Mouse (Mus musculus) ZHBTc4 (cell line): Measurements from ENCODE around the gene Gm6525.
A peak's percentile ranks its signal among the peaks of the same experiment; 100 is the strongest.

Experiments used
- DNase-seq: peaks from one replicate; pipeline ENCODE4 v3.0.0-alpha.2; 2011; ENCODE audit warnings: low read depth, low spot score

The Gm6525 gene

DNA sequence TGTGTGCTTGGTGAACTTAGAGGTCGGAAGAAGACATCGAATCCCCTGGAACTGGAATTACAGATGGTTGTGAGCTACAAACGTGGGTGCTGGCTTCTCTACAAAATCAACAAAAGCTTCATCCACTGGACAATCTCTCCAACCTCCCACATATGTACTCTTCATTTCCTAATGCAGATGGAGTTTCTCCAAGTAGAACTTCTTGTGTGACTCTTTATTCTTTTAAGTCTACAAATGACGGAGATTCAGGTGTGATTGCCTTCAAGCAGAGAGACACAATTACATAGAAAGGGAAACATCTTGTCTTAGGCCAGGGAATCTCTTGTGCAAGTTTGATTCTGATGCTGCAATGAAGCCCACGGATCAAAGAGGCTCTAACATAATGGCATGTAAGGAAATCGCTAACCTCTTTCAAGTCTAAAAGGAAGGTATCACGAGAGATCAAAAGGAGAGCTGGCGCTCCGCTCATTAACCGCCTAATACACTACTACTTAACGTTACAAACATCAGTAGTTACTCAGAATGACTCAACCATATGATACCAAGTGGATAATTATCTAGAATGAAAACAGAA is at the start of gene Gm6525:
Gm6525 (plus strand) TSS at position 524 of the 574 bp plus-strand sequence.
- no peak for DNase-seq

DNA sequence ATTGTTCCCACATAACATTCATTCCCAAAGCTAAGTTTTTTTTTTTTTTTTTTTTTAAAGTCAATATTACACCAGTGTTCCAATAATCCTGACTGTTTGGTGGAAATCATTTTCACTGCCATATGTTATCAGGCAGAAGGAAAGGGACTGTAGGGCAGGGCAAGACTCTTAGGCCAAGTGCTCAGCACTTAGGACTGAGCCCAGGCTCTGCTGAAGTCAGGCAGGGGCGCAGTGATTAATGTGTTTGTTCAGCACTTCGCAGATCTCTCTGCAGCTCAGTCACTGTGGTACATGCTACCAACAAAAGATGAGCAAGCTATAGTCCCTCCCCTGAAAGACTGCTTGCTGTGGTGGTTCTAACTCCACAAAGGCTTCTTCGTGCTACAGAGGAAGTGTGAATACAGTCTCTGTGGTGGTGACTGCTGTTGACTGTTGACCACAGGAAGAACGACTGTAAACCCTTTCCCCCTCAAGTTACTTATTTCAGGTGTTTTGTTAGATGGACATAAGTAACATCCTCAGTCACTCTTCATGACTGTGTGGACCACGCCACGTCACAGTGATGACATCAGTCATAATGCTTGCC is 48.1 kb upstream of the Gm6525 start:
- no peak for DNase-seq

DNA sequence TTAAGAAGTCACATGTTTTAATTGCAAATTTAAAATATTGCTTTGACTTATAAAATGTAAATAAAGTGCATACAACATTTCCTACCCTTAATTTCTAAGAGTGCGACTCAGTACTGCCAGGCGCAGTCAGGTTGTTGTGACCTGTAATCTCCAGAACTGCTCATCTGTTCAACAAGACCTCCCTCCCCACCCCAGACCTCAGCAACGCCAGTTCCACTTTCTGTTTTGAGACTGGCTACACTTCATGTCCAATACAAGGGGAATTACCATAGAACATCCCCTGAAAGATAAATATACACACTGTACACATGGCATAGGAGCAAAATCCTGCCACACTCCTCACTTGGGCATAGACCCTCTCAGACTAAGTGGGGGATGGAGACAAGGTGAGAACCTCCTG is 47.2 kb upstream of the Gm6525 start:
- no peak for DNase-seq

DNA sequence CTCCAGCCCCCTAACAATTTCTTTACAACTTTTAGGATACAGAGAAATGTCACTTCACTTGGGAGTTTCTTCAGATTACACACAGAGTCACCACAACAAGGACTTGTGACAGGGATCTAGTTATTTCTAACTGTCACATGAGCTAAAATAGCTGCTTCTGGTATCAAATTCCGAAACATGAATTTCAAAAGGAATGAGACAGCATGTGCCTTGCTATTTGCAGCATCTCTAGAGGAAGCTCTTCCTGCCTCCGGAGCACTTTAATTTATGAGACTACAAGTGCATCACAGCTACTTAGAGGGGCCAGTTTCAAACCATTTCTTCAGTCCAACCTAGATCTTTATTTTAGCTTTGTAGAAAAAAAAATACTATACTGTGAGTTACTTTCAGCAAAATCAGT is 46.5 kb upstream of the Gm6525 start:
- DNase-seq, result no peak

DNA sequence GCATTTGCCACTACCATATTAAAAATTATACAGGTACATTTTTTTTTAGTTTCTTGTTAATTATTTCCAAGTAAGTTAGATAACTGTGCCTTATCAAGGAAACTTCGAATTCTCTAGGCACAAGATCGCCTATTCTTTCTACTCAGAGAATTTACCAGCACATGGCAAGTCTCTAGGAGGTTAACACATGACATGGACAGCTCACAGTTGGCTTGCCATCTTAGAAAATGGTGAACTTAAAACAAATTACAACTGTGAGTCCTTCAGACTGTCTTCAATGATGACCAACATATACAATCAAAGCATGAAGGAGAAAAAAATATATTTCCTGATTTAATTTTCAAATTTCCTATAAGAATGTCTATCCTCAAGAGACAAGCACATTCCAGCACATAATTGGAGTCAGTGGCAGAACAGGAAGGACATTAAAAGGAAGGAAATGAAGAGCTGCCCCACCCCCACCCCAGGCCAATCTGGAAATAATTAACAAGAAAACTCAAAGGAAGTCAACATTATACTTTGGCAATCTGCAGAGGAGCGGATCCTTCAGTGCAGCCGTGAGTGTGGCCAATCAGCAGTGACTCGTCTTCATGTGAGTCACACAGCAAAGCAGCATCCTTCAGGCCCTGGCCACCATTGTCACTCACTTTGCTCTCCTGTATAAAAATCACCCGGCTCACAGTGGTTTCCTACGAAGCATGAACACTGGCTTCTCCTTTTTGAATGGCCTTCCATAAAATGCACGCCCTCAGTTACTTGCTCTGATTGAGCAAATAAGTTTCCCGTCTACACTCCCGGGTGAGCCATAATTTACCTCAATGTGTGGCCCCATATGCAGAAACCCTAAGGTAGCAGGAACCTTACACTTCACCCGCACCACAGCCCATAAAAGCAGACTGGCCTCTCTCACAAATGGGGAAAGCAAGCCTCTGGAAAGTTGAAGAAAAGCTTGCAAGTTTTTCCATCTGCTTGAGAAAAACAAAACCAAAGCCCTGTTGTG is 44.7 kb upstream of the Gm6525 start:
- DNase-seq, result no peak

DNA sequence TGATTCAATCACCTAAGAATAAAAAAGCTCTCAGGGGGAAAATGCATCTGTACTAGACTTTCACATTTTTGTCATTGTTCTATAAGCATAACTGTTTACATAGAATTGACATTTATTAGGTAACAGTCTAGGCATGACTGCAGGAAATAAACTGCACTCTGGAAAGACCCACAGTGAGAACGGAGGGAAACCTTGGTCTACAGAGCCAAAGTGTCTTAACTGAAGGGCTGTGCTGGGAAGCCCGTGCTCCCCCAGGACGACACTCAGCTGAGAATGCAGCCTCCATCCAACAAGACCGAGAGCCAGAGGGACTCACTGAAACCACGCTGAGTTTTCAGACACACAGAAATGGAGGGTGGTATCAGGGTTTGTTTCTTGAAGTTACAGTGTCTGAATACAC is 43.1 kb upstream of the Gm6525 start:
- no peak for DNase-seq

DNA sequence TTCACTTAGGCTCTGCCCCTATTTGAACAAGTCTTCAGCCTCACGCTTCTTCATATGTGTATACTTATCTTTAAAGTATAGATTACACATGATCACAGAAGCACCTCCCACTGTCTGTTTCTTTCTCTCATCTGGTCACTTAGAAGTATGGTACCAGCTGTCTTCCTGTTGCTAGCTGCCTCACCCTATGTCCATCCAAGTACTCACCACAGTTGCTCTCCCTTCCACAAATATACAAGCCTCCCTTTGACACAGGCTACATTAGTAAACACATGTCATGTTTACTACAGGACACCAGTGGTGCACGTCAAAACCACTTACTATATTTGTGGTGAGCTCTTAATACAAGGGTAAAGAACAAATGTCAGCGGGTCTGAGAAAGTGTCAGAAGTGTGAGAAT is 42.5 kb upstream of the Gm6525 start:
- no peak for DNase-seq

DNA sequence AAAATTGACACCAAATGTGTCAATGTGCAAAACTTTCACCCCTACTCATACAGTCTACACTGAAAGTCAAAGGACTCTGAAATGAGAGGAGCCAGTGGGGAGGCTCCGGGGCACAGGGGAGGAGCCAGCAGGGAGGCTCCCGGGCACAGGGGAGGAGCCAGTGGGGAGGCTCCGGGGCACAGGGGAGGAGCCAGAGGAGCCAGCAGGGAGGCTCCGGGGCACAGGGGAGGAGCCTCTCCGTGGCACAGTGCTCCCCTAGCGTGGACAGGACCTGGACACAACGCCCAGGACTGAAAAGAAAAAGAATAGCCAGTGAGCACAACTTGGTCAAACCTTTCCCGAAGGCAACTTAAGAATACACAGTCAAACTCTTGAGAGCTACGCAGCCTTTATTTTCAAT is 38.5 kb upstream of the Gm6525 start:
- peak; percentile 63 for DNase-seq

DNA sequence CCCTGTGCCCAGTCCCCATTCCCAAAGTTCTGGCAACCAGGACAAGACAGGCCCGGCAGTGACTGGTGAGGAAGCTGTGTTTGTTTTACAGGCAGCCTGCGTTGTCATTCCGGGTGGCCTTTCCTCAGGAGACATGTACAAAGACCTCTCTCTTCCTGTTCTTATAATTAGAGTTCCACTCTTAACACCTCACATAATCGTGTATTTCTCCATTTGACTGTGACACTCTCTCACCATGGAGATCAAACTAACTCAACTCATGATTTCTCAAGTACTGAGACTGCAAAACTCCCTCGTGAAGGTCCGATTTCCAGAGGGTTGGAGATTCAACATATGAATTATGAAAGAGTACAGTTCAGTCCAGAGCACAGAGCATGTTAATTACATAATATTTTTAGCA is 38.0 kb upstream of the Gm6525 start:
- no peak for DNase-seq

DNA sequence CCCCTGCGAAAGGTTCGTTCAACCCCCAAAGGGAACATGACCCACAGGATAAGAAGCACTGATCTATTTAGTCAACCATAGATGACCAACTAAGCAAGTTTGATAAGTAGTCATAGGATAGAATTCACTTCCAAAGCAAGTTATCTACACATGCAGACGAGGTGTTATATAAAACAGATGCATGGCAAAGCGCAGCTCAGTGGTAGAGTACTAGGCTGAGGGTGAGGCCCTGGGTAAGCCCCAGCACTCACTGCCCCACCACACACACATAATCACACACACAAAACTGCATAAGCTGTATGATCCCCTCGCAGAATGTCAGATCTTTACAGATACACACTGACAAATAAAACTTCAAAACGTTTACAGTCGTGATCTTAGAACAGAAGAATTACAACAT is 37.4 kb upstream of the Gm6525 start:
- no peak for DNase-seq

DNA sequence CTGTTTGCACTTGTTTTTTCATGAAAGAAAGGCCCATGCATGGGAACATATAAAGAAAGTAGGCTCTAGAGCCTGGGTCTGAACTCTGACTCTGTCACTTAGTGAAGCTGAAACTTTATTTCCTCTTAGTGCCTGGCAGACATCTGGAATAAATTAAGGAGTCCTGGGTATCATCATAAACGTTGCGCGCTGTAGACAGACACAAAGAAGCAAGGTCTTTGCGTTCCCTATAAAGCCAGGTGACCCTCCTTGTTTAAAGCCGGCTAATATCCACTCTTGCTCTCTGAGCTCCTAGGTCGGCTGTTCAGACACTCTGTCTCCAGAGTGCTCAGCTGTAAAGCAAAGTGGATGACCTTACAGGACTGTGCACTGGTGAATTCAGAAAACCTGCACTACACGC is 33.0 kb upstream of the Gm6525 start:
- no peak for DNase-seq

DNA sequence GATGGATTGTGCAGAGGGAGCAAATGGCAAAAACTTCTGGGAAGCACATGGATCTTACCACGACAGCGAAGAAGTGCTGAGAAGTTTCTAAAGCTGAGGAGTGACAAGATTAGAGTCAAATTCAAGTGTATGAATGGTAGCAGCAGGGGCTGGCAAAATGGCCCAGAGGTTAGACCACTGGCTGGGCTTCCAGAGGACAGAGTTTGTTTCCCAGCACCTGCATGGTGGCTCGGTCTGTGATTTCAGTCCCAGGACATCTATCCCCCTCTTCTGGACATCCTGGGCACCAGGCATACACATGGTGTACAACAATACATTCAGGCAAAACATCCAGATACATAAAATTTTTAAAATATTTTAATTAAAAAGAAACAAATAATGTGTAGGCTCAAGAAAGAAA is 24.1 kb upstream of the Gm6525 start:
- no peak for DNase-seq

DNA sequence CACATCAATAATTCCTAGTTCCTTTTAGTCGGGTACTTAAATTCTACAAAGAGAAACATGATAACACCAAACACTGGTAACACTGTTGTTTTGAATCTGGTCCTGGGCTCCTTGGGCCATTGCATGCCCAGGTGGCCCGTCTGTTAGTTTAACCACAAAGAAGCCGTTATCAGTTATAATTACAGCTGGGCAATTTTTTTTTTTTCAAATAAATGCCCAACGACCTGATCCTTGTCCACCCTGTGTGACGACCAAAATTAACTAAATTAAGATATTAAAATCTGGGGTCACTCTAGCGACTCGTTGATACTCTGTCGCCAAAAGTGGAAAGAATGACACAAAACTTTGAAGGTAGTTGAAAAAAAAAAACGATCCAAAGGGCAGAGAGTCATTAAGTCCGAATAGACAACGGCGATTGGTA is 19.2 kb upstream of the Gm6525 start:
- no peak for DNase-seq

DNA sequence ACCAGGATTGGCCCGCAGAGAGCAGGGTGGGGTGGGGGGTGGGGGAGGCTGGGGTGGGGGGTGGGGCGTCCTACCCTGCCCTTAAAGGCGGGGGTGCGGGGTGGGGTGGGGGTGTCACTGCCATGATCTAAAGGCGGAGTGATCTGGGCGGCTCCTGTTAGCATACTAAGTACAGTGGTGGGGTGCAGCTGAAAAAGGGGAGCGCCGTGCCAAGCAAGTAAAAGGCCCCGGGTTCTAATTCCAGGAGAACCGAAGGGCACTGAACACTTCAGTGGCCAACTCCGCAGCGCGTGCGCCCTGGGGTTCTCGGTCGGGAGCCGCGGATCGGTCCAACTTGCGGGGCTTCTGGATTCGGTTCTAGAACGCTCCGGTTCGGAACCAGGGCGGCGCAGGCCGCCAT is 18.8 kb upstream of the Gm6525 start:
- no peak for DNase-seq

DNA sequence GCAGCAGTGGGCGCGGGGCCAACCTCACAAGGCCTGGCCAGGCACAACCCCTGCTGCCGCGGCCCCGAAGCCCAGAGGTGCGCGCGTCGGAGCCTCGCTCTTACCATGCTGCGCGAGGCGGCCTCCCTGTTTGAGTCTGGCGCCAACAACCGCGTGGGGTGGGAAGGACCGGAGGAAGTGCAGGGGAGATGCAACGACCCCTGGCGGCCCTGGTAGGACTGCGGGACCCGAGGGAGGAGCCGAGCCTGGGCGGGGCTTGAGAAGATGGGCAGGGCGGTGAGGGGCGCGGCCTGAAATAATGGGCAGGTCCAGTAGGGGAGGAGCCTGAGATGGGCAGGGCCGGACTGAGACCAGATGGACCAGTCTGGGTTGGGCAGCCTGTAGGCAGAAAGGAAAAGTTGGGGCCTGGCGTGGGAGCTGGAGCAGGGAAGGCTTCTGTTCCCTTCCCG is 18.3 kb upstream of the Gm6525 start, which contains the start of gene Mnd1:
Mnd1 (minus strand) TSS at position 229 of the 449 bp plus-strand sequence.
- peak; percentile 98 for DNase-seq

DNA sequence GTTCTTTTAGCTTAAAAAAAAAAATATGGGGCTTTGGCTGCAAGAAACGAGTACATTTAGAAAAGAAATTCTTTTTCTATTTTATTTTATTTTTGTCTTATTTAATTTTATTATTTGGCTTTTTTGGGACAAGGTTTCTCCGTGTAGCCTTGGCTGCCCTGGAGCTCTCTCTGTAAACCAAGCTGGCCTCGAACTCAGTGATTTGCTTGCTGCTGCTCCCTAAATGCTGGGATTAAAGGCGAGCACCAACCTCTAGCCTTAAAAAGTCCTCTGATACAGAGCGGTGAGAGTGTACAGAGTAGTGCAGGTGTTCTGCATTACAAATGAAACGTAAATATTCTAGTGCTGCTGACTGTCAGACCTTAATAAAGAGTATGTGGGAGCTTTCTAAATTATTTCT is 17.8 kb upstream of the Gm6525 start:
- no peak for DNase-seq

DNA sequence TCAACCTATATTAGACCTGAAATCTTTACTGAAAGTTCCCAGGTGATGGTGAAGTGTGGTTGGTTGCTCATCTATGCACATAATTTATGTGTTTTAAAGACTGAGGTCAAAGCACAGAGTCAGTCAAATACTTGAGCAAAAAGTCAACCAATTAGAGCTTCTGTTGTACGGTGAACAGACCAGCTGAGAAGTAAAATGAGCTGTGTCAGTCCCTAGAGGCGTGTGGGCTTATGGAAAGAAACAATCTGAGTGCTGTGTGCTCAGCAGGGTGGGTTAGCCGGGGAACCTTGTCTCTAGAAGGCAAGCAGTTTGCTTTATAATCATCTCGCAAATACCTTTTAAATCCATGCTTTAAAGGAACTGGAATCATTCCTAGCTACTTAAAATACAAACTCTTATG is 16.9 kb upstream of the Gm6525 start:
- no peak for DNase-seq

DNA sequence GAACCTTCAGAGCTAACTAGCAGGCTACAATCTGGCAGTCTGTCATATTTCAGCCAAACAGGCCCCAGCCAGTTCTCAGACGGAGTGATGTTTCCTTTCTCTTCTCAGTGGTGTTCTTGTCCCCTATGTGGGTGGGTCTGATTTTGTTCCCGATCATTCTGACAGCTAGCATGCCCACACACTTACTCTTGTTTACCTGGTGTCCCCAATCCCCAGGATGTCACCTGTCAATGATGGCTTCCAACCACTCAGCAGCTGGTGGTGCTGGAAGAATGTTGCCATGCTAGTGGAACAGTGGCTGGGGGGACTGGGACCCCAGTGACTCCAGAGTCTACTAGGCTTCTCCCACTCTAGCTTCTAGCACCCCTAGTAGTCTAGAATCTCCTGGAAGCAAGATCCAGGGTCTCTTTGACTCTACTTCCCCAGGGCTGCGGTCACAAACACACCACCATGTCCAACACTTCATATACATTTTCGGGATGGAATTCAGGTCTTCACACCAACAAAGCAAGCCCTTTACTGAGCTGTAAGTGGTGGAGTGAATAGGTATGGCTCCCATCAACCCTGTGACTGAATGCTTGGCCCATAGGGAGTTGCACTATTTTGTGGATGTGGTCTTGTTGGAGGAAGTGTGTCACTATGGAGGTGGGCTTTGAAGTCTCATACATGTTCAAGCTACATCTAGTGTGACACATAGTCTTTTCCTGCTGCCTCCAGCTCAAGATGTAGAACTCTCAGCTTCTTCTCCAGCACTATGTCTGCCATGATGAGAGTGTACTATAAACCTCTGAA is 16.1 kb upstream of the Gm6525 start:
- no peak for DNase-seq

DNA sequence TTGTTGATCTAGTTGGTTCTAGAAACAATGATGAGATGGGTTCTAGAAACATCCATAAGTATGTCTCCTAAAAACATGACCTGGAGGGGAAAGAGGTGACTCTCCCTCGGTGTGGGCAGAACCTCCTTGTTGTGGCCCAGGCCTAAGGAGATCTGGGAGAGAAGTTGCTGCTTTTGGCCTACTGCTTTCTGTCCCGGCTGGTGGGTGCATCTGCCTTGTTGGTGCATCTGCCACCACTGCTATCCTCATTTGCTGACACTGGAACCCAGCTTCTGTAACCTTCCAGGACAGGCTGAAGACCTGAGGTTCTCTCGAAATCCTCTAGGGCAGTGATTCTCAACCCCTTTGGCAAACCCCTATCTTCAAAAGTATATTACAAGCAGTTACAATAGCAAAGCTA is 8.5 kb upstream of the Gm6525 start:
- DNase-seq, result no peak

DNA sequence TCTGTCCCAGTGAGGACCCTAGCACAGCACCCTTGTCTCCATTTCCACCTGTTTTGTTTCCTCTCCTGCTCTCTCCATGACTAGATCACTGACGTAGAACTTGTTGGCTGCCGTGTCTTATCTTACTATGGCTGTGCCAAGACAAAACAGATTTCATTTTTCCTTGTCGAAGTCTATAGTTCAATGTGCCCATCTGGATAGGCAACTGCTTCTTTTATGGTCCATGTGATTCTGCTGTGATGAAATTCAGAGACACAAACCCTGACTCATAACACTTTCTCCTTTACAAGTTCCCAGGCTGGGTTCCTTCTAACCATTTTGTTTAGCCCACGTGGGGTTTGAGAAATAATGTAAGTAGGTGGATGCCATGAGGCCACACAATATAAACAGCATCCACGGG is 7.8 kb upstream of the Gm6525 start:
- DNase-seq, result no peak

DNA sequence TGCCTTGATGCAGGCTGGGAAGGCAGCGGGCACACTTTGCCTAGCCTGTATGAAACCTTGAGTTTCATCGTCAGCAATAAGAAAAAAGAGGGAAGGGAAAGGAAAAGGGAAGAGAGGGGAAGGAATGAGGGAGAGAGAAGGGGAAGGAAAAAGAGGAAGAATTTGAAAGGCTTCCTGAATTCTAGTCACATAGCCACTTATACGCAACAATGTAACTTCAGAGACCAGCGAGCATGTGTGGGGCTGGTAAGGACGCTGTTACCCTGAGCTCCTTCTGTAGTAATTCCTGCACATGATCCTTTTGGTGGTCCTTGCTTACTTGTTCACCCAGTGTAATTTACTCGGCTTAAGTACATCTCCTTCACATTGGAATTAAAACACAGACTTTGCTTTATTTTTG is 5.0 kb upstream of the Gm6525 start:
- DNase-seq, result no peak
